Mouse (Mus musculus): ENCODE results near the gene Zmynd19. TPM values are rescaled to one million over a fixed set of nuclear protein-coding genes. Genes with fewer than 3 reads are reported as not detected.
"Not testable (repeated sequence)": the region's sequence is repeated elsewhere in the genome, so short reads cannot be mapped to it uniquely, and the experiment has no call there.

Gene Zmynd19
- polyA plus RNA-seq, 1 experiment from 2014 or later: 23.8 TPM

DNA sequence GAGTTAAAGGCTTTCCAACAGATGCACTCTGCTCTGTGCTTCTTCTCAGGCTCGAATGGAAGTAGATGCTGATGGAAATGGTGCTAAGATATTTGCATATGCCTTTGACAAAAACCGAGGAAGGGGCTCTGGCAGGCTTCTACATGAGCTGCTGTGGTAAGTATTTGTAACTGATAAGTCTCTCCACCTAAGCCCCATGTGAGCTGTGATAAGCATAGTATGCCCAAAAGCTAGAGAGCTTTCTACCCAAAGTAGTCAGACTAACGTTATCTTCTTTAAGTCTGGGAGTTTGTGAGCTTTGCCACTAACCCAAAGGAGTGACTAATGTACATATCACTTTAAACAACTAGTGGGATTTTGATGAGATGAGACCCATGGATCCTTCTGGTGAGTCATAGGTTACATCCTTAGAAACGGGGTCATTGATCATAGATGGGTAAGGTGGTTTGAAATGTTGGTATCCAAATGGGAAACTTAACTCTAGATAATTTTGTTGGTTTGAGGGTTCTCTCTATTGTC, 3.0 kb downstream of the Zmynd19 start:
- peaks cover 54% of the 10 kb centered on the region for H3K36me3 ChIP-seq
- 87% methylated on average over 4 of the region's 4 CpGs for WGBS
- no peak overlapping the region for H3K4me2 ChIP-seq
- H3K9ac ChIP-seq: no peak overlapping the region
- H3K4me1 ChIP-seq (replicated peaks): peaks cover 20% of the 10 kb centered on the region
- H3K27ac ChIP-seq (replicated peaks): no peak overlapping the region
- no peak overlapping the region for H3K4me3 ChIP-seq
- no peak for ATAC-seq (ENCODE audit: low FRiP score, low read depth)
- no peaks in the 10 kb centered on the region for H3K27me3 ChIP-seq
- H3K9me3 ChIP-seq: no peaks in the 10 kb centered on the region

DNA sequence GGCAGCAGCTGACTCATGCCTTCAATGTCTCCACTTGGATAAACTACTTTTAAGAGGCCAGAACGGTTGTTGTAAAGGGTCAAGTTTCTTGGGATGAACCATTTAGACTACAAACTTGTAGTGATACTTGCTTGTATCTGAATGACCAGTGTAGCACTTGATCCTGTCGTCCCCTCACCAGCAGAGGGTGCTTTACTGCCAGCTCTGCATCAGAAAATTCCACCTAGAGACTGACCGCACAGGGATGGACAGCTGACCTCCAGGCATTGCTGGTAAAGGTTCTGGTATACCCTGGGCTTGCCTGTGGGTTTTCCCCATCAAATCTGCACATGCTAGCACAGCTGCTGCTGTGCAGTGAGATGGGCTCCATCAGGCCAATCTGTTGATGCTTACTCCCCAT, 11.3 kb downstream of the Zmynd19 start:
- Histone ChIP-seq H3K9me3 (no peaks in the 10 kb centered on the region), H3K9ac (no peak overlapping the region), H3K4me3 (no peak overlapping the region), H3K36me3 (peaks cover 51% of the 10 kb centered on the region), H3K27me3 (no peaks in the 10 kb centered on the region), H3K4me2 (no peak overlapping the region), H3K4me1 (replicated peaks) (peaks cover 20% of the 10 kb centered on the region), H3K27ac (replicated peaks) (no peak overlapping the region)
- no peak for ATAC-seq (ENCODE audit: low FRiP score, low read depth)
- WGBS: 35% methylated on average over 3 of the region's 3 CpGs

DNA sequence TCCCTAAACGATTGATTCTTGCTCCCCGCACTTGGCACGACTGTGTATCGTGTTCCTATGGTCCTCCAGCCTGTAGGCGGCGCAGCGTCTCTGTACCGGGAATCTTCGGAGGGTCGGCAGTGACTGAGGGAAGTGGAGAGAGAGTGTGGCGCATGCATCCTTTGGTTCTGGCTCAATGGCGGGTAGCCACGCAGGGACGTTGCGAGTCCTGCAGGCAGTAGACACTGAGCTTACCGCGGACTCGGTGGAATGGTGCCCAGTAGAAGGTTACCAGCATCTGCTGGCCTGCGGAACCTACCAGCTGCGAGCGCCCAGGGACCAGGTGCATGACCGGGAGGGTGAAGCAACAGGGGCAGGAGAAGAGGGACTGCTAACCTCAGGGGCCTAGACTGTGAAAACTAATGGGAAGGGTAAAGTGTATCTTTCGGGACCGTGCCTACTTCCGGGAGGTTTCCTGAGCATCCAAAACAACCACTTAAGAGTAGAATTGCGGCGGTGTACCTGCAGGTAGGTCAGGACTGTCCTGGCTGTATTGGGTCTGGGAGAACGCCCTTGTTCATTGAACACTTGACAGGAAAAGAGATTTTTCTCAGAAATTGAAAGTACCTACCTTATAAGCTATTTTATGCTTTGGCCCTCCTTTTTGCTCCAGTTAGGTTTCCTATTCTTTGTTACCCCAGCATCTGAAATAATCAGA, 12.9 kb downstream of the Zmynd19 start, which contains the start of gene Dph7:
Gene Dph7 (plus strand): TSS at position 97 of the 697 bp plus-strand sequence.
- under 1% methylated on average over 28 of the region's 28 CpGs for WGBS

DNA sequence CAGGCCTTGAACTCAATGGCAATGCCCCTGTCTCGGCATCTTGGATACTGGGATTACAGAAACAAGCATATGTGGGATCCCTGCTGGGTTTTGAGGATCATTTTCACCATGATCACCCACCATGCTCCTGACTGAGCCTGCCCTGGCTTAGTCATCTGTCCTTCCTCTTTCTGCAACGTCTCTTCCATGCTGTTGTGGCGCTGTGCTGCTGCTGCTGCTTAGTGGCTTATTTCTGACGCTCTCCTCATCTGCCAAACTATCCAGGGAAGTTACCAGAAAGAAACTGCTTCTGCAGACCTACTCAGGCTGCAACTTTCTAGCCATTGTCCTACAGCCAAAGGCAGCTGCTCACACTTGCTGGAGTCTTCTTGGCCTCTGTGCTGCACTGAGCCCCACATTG, 20.8 kb downstream of the Zmynd19 start:
- Histone ChIP-seq H3K9me3 (no peaks in the 10 kb centered on the region), H3K27me3 (no peaks in the 10 kb centered on the region), H3K4me3 (no peak overlapping the region), H3K36me3 (peaks cover 47% of the 10 kb centered on the region), H3K4me1 (replicated peaks) (peaks cover 14% of the 10 kb centered on the region), H3K9ac (no peak overlapping the region), H3K4me2 (no peak overlapping the region), H3K27ac (replicated peaks) (no peak overlapping the region)
- 78% methylated on average over 4 of the region's 4 CpGs for WGBS
- ATAC-seq (ENCODE audit: low FRiP score, low read depth): no peak

More for the DNA sequence above, 12.9 kb downstream of the Zmynd19 start, which contains the start of gene Dph7:
- peak within 1 kb of the TSS; percentile 95 for H3K4me3 ChIP-seq
- H3K27me3 ChIP-seq: no peaks in the 10 kb centered on the region
- peak within 1 kb of the TSS; percentile 77 for H3K27ac ChIP-seq (replicated peaks)
- peaks cover 37% of the 10 kb centered on the region for H3K36me3 ChIP-seq
- no peaks in the 10 kb centered on the region for H3K9me3 ChIP-seq
- H3K4me1 ChIP-seq (replicated peaks): peaks cover 20% of the 10 kb centered on the region
- H3K4me2 ChIP-seq: peak within 1 kb of the TSS; percentile 74
- peak; percentile 90 for ATAC-seq (ENCODE audit: low FRiP score, low read depth)
- peak within 1 kb of the TSS; percentile 93 for H3K9ac ChIP-seq

DNA sequence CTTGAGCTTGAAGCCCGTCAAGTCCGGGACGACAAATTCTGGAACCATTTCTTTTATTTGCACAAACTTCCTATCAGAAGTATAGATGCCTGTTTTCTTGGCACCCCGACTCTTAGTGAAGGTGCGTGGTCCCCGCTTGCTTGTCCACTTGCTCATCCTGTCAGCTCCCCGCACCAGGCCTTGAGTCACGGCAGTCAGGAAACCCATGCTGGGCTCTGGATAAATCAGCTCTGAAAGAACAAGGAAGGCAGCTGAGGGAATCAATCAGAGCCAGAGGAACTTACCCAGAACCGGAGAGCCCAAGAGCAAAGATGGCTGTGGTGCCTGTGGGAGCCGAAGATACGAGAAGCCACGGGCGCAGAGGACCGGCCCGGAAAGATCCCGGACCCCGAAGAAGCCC, 24.9 kb downstream of the Zmynd19 start:
- ATAC-seq (ENCODE audit: low FRiP score, low read depth): not testable (repeated sequence)
- H3K9ac ChIP-seq: peak overlapping the region; percentile 72
- WGBS: under 1% methylated on average over 17 of the region's 17 CpGs

DNA sequence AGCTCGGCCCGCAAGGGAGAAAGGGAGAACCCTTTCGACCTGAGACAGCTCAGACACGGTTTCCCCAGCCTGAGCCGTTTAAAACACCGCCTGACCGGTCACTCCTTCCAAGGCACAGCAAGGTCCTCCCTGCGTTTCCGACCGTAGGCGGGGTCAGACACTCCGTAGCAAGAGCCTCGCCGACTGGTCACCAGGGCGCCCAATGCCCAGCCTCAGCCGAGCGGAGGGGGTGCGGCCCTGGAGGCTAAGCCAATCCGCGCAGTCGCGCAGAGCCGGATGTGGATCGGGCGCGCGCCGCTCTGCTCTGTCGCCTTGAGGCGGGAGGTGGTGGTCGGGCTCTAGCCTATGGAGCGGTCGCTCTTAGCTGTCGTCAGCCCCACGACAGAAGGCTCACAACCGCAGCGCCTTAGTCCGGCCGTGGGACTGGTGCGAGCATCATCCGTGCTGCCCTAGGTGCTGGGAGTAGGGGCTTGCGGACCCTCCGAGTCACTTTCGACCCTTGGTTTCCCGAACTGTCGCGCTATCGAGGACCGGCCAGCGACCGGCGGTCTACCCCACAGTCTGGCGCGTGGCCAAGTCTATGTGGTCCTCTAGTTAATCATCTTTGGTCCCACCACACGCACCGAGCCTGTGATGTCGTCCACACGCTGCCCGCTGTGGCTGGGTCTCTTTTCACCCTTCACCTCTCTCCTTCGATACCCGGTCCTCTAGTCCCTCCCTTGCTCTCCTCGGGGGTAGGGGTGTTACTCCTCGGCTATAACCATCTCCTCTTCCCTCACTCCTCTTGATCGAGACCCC, 25.5 kb downstream of the Zmynd19 start, which contains the start of gene Mrpl41:
Gene Mrpl41 (minus strand): TSS at position 193 of the 798 bp plus-strand sequence.
- H3K27ac ChIP-seq (replicated peaks): peak within 1 kb of the TSS; percentile 92
- no peaks in the 10 kb centered on the region for H3K9me3 ChIP-seq
- peak within 1 kb of the TSS; percentile 87 for H3K4me3 ChIP-seq
- peaks cover 24% of the 10 kb centered on the region for H3K36me3 ChIP-seq
- H3K4me1 ChIP-seq (replicated peaks): peaks cover 24% of the 10 kb centered on the region
- H3K9ac ChIP-seq: peak within 1 kb of the TSS; percentile 77
- ATAC-seq (ENCODE audit: low FRiP score, low read depth): peak; percentile 100
- no peaks in the 10 kb centered on the region for H3K27me3 ChIP-seq
- WGBS: 0% methylated on average over 64 of the region's 64 CpGs
- peak within 1 kb of the TSS; percentile 96 for H3K4me2 ChIP-seq

More for the DNA sequence above, 24.9 kb downstream of the Zmynd19 start:
- peaks cover 30% of the 10 kb centered on the region for H3K36me3 ChIP-seq
- peak overlapping the region; percentile 96 for H3K4me2 ChIP-seq
- H3K4me3 ChIP-seq: peak overlapping the region; percentile 87
- H3K4me1 ChIP-seq (replicated peaks): peaks cover 24% of the 10 kb centered on the region
- not testable (repeated sequence) for H3K27me3 ChIP-seq, H3K9me3 ChIP-seq
- H3K27ac ChIP-seq (replicated peaks): peak overlapping the region; percentile 89

DNA sequence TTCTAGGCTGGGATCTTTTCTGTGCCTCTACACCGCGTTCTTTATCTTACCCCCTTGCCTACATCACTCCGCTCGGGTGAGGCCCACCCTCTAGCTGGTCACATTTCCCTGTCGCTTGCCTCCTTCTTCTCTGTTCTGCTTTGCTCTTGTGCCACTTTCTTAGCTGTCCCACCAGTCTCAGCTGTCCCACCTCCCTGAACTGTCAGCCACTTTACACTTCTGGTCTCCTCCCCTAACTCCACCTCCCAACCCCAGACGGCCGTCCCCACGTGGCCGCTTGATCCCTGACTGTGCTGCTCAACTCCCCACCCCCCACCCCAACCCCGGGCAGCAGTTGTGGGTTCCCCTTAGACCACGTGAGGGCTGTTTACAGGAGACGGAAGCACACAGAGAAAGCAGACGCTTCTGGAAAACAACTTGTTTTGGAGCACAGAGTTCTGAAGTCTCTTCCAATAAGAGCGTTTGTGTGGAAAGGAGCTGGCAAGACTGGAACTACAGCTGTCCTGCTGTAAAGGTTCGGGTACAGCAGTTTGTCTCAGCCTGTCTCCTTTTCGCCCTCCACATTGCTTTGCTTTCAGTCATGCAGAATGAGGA, 26.2 kb downstream of the Zmynd19 start, which contains the start of gene Pnpla7:
Gene Pnpla7 (plus strand): TSS at position 330 of the 594 bp plus-strand sequence.
- WGBS: 1% methylated on average over 16 of the region's 16 CpGs
- H3K9me3 ChIP-seq: no peaks in the 10 kb centered on the region
- H3K4me2 ChIP-seq: peak within 1 kb of the TSS; percentile 96
- peak within 1 kb of the TSS; percentile 92 for H3K27ac ChIP-seq (replicated peaks)
- H3K9ac ChIP-seq: peak within 1 kb of the TSS; percentile 77
- H3K27me3 ChIP-seq: no peaks in the 10 kb centered on the region
- peaks cover 24% of the 10 kb centered on the region for H3K4me1 ChIP-seq (replicated peaks)
- peak within 1 kb of the TSS; percentile 87 for H3K4me3 ChIP-seq
- ATAC-seq (ENCODE audit: low FRiP score, low read depth): peak; percentile 31; the same call in 1 of the 2 replicates
- peaks cover 18% of the 10 kb centered on the region for H3K36me3 ChIP-seq

DNA sequence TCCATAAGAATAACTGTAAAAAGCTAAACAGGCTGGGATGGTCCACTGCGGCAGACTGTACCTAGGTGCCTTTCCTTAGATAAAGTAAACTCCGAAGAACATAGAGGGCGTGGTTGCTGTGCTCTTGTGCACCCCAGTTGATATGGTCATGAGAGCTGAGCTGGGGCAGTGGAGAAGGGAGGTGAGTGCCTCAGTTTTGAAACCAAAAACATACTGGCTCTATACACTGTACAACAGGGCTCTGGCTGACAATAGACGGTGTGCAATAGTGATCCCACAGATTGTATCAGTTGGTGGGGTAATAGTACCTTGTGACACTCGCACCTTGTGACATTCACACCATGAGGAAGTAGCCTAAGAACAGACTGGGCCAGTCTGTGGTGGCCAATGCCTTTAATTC, 27.4 kb downstream of the Zmynd19 start:
- Histone ChIP-seq H3K4me1 (replicated peaks) (peaks cover 24% of the 10 kb centered on the region), H3K27ac (replicated peaks) (no peak overlapping the region), H3K27me3 (no peaks in the 10 kb centered on the region), H3K9ac (no peak overlapping the region), H3K36me3 (peaks cover 11% of the 10 kb centered on the region; the same call in 1 of the 2 replicates), H3K4me2 (no peak overlapping the region), H3K4me3 (no peak overlapping the region), H3K9me3 (no peaks in the 10 kb centered on the region)
- 91% methylated on average over 5 of the region's 5 CpGs for WGBS
- no peak for ATAC-seq (ENCODE audit: low FRiP score, low read depth)

DNA sequence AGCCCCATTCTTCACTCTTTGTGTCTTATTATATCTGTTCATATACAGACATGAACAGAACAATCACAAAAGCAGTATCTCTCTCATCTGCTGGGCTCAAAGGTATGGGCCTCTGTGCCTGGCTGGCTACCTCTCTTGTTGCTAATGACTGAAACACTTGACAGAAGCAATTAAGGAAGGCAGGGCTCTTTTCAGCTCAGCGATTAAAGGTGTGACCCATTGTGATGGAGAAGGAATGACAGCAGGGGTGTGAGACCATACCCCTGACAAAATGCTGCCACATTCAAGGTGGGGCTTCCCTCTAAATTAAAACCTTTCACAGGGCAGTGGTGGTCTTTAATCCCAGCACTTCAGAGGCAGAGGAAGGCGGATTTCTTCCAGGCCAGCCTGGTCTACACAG, 38.2 kb downstream of the Zmynd19 start:
- no peaks in the 10 kb centered on the region for H3K27me3 ChIP-seq
- no peak overlapping the region for H3K4me3 ChIP-seq
- no peaks in the 10 kb centered on the region for H3K4me1 ChIP-seq (replicated peaks)
- ATAC-seq (ENCODE audit: low FRiP score, low read depth): no peak
- no peak overlapping the region for H3K9ac ChIP-seq
- no peaks in the 10 kb centered on the region for H3K9me3 ChIP-seq
- H3K4me2 ChIP-seq: no peak overlapping the region
- H3K36me3 ChIP-seq: no peaks in the 10 kb centered on the region
- H3K27ac ChIP-seq (replicated peaks): no peak overlapping the region
- WGBS: 67% methylated on average over 2 of the region's 2 CpGs

DNA sequence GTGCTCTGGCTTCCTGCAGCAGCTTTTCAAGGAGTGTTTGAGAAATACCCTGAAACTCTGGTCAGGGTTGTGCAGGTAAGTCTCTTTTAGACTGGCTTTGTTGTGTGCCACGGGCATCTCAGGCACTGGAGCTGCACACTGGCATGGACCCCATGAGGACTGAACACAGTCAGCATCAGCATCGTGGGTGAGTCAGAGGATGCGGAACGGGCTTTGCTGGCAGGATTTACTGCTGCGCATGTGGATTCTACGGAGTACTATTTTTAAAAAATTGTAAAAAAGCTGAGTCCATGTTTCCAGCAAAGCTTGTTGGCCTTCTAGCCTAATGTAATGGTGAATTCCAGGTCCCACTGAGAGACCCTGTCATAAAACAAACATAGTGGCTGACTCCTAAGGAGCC, 45.7 kb downstream of the Zmynd19 start:
- no peak for ATAC-seq (ENCODE audit: low FRiP score, low read depth)
- no peak overlapping the region for H3K4me2 ChIP-seq
- 85% methylated on average over 6 of the region's 6 CpGs for WGBS

DNA sequence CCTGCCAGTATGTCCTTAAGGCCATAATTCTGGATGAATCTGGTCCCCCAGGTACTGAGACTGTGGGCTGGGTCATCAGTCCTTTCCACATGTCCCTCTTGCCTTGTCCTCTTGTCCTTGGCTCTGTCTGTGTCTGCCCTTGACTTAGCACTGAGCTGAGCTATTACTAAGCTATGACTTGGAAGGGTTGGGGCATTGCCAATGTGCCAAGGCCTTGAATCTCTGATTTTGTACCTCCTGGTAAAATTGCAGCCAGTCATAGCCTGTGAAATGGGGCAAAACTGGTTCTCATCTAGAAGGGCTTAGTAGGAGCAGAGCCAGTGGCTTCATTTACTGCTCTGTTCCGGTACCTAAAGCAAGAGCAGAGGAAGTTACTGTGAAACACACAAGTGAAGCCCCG, 46.9 kb downstream of the Zmynd19 start:
- Histone ChIP-seq H3K27ac (replicated peaks) (no peak overlapping the region), H3K27me3 (no peaks in the 10 kb centered on the region), H3K4me2 (no peak overlapping the region), H3K36me3 (no peaks in the 10 kb centered on the region), H3K9me3 (no peaks in the 10 kb centered on the region), H3K9ac (no peak overlapping the region), H3K4me3 (no peak overlapping the region), H3K4me1 (replicated peaks) (no peaks in the 10 kb centered on the region)
- 94% methylated on average over 2 of the region's 2 CpGs for WGBS
- ATAC-seq (ENCODE audit: low FRiP score, low read depth): no peak

More for the DNA sequence above, 45.7 kb downstream of the Zmynd19 start:
- Histone ChIP-seq H3K4me3 (no peak overlapping the region), H3K27ac (replicated peaks) (no peak overlapping the region), H3K27me3 (no peaks in the 10 kb centered on the region), H3K9ac (no peak overlapping the region), H3K36me3 (no peaks in the 10 kb centered on the region), H3K9me3 (no peaks in the 10 kb centered on the region), H3K4me1 (replicated peaks) (no peaks in the 10 kb centered on the region)

Measured in hindbrain, embryonic 15.5 days (tissue).